8 mouse cellular contexts compared by ENCODE assay signal in genomic region chr11:100703851-100704531, GRCm38 (mm10). TPM values are rescaled to one million over a fixed set of nuclear protein-coding genes. Genes with fewer than 3 reads are reported as not detected.
A peak's percentile ranks its signal among the peaks of the same experiment; 100 is the strongest.
DNase-seq lines count a peak whose midpoint lies in the region; ATAC-seq and TF ChIP-seq lines count a peak whose summit lies in the region.

Gene Dhx58, minus strand, starts transcription at chr11:100704271.

- H3K9me3 ChIP-seq in forebrain, embryonic 11.5 days (ENCODE audit: control insufficient read depth, low read length): no peaks in the 10 kb centered on the region

- WGBS in kidney, adult 2 months: 54% methylated on average over 7 of the region's 7 CpGs
- 6% methylated on average over 6 of the region's 7 CpGs for WGBS in macrophage (ENCODE audit: missing documents)
- 66% methylated on average over 7 of the region's 7 CpGs for whole genome bisulfite sequencing in forebrain, embryonic 11.5 days

- no peak within 1 kb of the TSS for H3K4me2 ChIP-seq in forebrain, embryonic 11.5 days (ENCODE audit: low read depth, low read length, severe bottlenecking)

- ATAC-seq in granulocyte monocyte progenitor cell, adult 5-6 weeks (replicated peaks; ENCODE audit: poor library complexity, severe bottlenecking): peak; percentile 63
- no peak for ATAC-seq in forebrain, embryonic 11.5 days (replicated peaks; ENCODE audit: low FRiP score)

- H3K36me3 ChIP-seq in kidney, adult 2 months (ENCODE audit: control insufficient read depth, insufficient read depth, low read length): no peaks in the 10 kb centered on the region
- H3K36me3 ChIP-seq in macrophage (ENCODE audit: inconsistent target): peaks cover 73% of the 10 kb centered on the region
- H3K36me3 ChIP-seq in forebrain, embryonic 11.5 days (ENCODE audit: control insufficient read depth, insufficient read depth, low read length): peaks cover 4% of the 10 kb centered on the region; the same call in 1 of the 2 replicates

- H3K4me3 ChIP-seq in kidney, adult 2 months (ENCODE audit: insufficient read depth, low read depth, low read length): peak within 1 kb of the TSS; percentile 48
- peak within 1 kb of the TSS; percentile 93 for H3K4me3 ChIP-seq in macrophage (ENCODE audit: inconsistent target)
- H3K4me3 ChIP-seq in forebrain, embryonic 11.5 days (ENCODE audit: low read depth, low read length): no peak within 1 kb of the TSS

- H3K79me2 ChIP-seq in macrophage (ENCODE audit: inconsistent target): peaks cover 27% of the 10 kb centered on the region

- no peaks in the 10 kb centered on the region for H3K27me3 ChIP-seq in kidney, adult 2 months (replicated peaks; ENCODE audit: control insufficient read depth, insufficient read depth, low read length)
- H3K27me3 ChIP-seq in forebrain, embryonic 11.5 days (ENCODE audit: control insufficient read depth, insufficient read depth, low read length): no peaks in the 10 kb centered on the region

- H3K4me1 ChIP-seq in kidney, adult 2 months (ENCODE audit: control insufficient read depth, insufficient read depth, low read length): peaks cover 7% of the 10 kb centered on the region
- H3K4me1 ChIP-seq in forebrain, embryonic 11.5 days (replicated peaks; ENCODE audit: control insufficient read depth, insufficient read depth, low read length): 0 out of 2 replicates have a peak, but pooled peaks cover 2% of the 10 kb centered on the region

- H3K27ac ChIP-seq in kidney, adult 2 months (ENCODE audit: insufficient read depth, low read depth, low read length): peak within 1 kb of the TSS; percentile 37; the same call in 1 of the 2 replicates
- H3K27ac ChIP-seq in macrophage: peak within 1 kb of the TSS; percentile 94
- no peak within 1 kb of the TSS for H3K27ac ChIP-seq in forebrain, embryonic 11.5 days (ENCODE audit: low read depth, low read length)

- peak; percentile 46 for DNase-seq in kidney, adult 2 months
- DNase-seq in kidney, adult 18-20 months: no peak
- DNase-seq in MN1 (ENCODE audit: low spot score): peak; percentile 84
- no peak for DNase-seq in cerebellum, postnatal 10 days
- no peak for DNase-seq in embryo, embryonic 9.5 days (ENCODE audit: extremely low spot score)
- DNase-seq in forebrain, embryonic 11.5 days (ENCODE audit: low spot score): no peak

- H3K9ac ChIP-seq in forebrain, embryonic 11.5 days (ENCODE audit: low read length): no peak within 1 kb of the TSS

- TF ChIP-seq CTCF in kidney, adult 2 months (conservative IDR thresholded peaks at IDR 0.05; ENCODE audit: insufficient read depth, insufficient read length, low read depth, low read length): no peak

- TF ChIP-seq POLR2A in kidney, adult 2 months (IDR thresholded peaks at IDR 0.05; ENCODE audit: low read depth, low read length): no peak

RNA-seq across cellular contexts. Expression of gene Dhx58, which starts in this region (rescaled TPM):
- polyA plus RNA-seq in kidney, adult 2 months (2012; rRNA removed): 3.7 and 6.2 TPM in 2 replicates
- total RNA-seq in granulocyte monocyte progenitor cell, adult 5-6 weeks (2014; fragmentation: Nextera tagmentation): 4.7 and 13.9 TPM in 2 replicates
- total RNA-seq in granulocyte monocyte progenitor cell, adult 5-6 weeks (2017): 8.2 and 17.3 TPM in 2 replicates
- total RNA-seq in macrophage (2018; cell fraction: chromatin; rRNA removed): 100 to 1,000 TPM; 134 to 515 (median 340) TPM
- total RNA-seq in macrophage (2018; cell fraction: cytosol; rRNA removed): 100 to 1,000 TPM in 13 of 26 experiments, 10 to 100 TPM in 13; 58.7 to 198 (median 123) TPM
- total RNA-seq in macrophage (2018; cell fraction: nucleus; rRNA removed): 100 to 1,000 TPM; 150 to 535 (median 277) TPM
- polyA plus RNA-seq in macrophage (2018): 42.8 to 129 TPM (median 87.0 TPM) in 3 replicates
- polyA plus RNA-seq in forebrain, embryonic 11.5 days (2014; fragmentation: Nextera tagmentation; extraction: Ambion mirVana): 3.1 and 4.3 TPM in 2 replicates

Comparison
In these comparisons a context has a peak if more than half of its experiments do, and no peak if none do; other contexts are left out.
1. DNase-seq: peak in kidney, adult 2 months (single experiment) and MN1 (single experiment); none in kidney, adult 18-20 months (single experiment), cerebellum, postnatal 10 days (0 of 2), embryo, embryonic 9.5 days (single experiment) and forebrain, embryonic 11.5 days (single experiment).